Mouse (Mus musculus): ENCODE results near the gene Ece1.

The Ece1 gene

GRCm38 (mm10) chr4:137956260-137956659, 94.2 kb downstream of the Ece1 start:
- no peak for TF ChIP-seq GATA4 (IDR thresholded peaks at IDR 0.05; ENCODE audit: insufficient replicate concordance, low read length)

- TF ChIP-seq GATA4 (IDR thresholded peaks at IDR 0.05; ENCODE audit: insufficient replicate concordance, low read length) = no peak
Observed at GRCm38 (mm10) chr4:137959889-137960665, 98.0 kb downstream of the Ece1 start.

DNA sequence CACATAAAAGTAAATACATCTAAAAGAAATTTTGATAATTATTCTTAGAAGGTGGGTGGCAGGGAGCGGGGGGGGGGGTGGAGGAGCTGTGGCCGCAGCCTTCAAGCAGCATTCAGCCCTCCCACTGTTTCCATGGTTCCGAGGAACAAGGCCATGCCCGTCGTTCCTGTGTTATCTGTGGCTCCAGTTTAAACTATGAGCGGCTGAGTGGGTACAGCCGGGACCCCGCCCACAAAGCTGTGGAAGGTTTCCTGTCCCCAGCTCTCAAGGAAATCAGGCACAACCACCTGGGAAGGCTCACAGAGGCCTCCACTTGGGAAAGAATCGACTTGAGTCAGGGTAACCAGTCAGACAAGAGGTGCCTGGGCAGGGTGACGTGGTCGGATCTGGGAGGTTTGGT, 98.7 kb downstream of the Ece1 start:
- no peak for TF ChIP-seq GATA4 (IDR thresholded peaks at IDR 0.05; ENCODE audit: insufficient replicate concordance, low read length)

DNA sequence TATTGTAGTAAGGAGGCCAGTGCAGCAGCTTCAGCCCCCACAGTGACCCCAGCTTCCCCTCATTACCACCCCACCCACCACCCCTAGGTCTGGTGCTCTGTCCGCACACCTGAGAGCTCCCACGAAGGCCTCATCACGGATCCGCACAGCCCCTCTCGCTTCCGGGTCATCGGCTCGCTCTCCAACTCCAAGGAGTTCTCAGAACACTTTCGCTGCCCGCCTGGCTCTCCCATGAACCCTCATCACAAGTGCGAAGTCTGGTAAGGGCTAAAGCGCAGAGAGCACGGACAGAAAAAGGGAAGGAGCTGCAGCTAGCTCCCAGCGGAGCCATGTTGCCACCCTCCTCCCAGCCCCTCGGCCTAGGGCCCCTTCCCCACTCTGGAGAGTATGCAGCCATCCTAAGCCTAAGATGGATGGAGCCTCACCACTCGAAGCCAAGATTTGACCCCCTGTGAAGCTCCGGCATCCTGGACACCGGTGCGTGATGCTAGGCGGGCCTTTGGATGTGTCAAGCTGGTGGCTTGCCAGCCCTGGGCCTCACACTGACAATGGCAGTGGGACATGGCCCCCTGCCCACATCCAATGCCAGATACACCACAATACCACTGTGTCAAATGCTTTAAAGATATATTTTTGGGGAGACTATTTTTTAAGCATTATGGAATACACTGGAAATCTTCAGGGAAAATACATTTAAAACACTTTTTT, 100.8 kb downstream of the Ece1 start:
- TF ChIP-seq GATA4 (IDR thresholded peaks at IDR 0.05; ENCODE audit: insufficient replicate concordance, low read length) = no peak

GRCm38 (mm10) chr4:137963431-137963830, 101.4 kb downstream of the Ece1 start:
- no peak for TF ChIP-seq GATA4 (IDR thresholded peaks at IDR 0.05; ENCODE audit: insufficient replicate concordance, low read length)

DNA sequence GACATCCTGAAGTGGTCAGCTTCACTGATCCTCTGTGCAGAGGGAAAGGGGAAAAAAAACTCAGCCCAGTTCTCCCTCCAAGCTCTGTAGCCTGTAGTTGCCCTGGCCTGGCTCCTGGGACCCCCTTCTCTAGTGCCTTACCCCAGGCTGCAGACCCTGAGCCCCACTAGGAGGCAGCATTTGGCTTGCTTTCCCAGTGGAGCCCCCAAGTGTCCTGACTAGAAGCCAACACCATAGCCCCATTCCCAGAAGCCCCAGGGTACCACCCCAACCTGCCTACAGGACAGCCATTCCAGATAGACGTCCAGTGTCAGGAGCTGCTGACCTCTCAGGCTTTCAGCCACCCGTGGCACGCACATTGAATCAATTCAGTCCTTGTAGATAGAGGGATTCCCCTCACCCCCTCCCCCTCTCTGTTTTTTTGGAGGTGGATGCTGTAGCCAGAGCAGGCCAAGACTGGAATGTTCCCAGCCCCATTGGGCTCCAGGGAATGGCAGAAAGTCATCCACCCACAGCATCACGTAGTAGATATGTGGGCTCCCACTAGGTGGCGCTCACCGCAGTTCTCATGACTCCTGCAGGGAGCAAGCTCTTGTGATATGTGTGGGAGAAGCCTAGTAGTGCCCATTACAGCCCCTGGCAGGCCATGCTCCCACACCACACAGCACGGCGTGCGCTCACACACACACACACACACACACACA, 102.0 kb downstream of the Ece1 start:
- no peak for TF ChIP-seq GATA4 (IDR thresholded peaks at IDR 0.05; ENCODE audit: insufficient replicate concordance, low read length)

GRCm38 (mm10) chr4:137964585-137964930, 102.5 kb downstream of the Ece1 start:
- no peak for TF ChIP-seq GATA4 (IDR thresholded peaks at IDR 0.05; ENCODE audit: insufficient replicate concordance, low read length)

GRCm38 (mm10) chr4:137968203-137968602, 106.2 kb downstream of the Ece1 start:
- no peak for TF ChIP-seq GATA4 (IDR thresholded peaks at IDR 0.05; ENCODE audit: insufficient replicate concordance, low read length)

GRCm38 (mm10) chr4:137982869-137983268, 120.8 kb downstream of the Ece1 start:
- no peak for TF ChIP-seq GATA4 (IDR thresholded peaks at IDR 0.05; ENCODE audit: insufficient replicate concordance, low read length)

DNA sequence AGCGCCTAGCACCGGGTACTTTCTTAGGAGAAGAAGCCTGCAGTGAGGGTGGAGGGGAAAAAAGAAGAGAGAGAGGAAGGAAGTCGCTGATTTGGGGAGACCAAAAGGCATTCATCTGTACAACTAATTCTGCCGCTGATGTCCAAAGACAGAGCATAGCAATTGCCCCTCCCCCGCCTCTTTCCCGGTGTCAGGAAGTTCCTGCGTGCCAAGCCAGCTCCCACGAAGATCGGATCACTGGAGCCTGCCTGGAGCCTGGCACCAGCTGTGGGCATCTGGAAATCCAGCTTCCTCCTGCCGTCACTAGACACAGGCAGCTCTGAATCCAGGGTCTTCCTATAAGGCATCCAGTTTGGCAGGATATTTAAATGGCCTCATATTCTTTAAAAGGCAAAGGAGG, 122.2 kb downstream of the Ece1 start:
- no peak for TF ChIP-seq GATA4 (IDR thresholded peaks at IDR 0.05; ENCODE audit: insufficient replicate concordance, low read length)

DNA sequence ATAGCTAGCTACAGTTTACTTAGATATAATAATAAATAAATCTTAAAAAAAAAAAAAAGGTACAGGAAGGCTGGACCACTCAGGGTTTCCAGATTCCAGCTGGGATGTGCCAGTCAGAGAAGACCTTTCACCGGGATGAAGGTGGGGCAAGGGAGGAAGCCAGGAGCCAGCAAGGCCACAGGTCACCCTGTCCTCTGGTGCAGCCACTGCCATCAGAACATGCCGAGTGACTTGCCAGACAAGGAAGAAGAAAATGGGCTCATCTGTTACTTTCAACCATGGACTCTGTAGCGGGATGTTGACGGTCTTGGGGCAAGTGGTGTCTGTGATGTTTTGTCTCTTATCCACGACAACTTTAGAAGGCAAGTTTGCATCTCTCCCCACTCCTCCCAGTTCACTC, 122.7 kb downstream of the Ece1 start:
- no peak for TF ChIP-seq GATA4 (IDR thresholded peaks at IDR 0.05; ENCODE audit: insufficient replicate concordance, low read length)

DNA sequence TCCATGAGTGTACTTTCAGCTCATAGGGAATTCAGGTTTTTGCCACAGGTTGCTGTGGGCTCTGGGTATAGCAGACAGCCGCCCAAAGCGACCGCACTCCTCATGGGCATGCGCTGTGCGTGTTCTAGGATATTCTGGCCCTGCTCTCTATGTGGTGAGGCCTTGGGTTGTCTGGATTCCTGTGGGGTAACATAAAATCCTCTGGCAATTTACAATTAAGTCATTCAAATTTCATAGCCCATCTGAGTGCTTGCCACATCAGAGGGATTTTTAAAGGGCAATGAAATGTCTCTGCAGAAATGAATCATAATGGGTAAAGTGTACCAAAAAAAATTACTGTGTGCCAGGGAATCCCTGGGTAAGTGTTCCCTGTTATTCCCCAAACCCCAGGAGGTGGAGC, 127.4 kb downstream of the Ece1 start:
- TF ChIP-seq GATA4 (IDR thresholded peaks at IDR 0.05; ENCODE audit: insufficient replicate concordance, low read length) = no peak

DNA sequence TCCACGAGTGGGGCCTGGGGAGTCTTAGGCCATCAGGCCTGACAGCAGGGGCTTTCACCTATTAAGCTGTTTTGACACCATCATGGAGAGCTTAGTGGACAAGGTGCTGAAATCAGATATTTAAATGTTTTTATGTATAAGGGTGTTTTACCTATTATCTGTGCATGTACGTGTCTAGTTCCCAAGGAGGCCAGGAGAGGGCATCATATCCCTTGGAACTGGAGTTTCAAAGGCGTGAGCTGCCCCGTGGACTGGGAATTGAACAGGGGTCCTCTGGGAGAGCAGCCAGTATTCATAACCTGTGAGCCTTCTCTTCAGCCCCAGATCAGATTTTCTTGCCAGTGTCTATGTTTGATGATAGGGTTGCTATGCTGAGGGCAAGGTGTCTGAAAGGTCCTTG, 128.4 kb downstream of the Ece1 start:
- no peak for TF ChIP-seq GATA4 (IDR thresholded peaks at IDR 0.05; ENCODE audit: insufficient replicate concordance, low read length)

DNA sequence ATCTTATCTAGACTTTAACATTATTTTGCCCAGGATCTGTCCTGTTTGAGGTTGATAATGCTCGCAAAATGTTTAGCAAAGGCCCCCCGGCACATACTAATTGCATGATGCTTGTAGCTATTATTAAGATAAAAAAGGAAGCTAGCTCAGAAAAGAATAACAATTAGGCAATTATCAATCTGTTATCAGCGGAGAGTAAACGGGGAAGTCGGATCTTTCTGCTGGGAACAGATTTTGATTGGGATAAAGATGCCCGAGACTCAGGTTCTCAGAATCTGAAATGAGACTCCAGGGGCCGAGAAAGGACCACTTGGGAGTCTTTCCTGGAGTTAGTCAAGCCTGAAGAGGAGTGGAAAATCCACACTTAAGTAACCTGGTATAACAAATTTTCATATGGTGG, 129.2 kb downstream of the Ece1 start:
- TF ChIP-seq GATA4 (IDR thresholded peaks at IDR 0.05; ENCODE audit: insufficient replicate concordance, low read length) = no peak

GRCm38 (mm10) chr4:137992890-137993289, 130.9 kb downstream of the Ece1 start, which contains the start of gene Eif4g3:
Gene Eif4g3 (plus strand): TSS chr4:137993022.
- TF ChIP-seq GATA4 (IDR thresholded peaks at IDR 0.05; ENCODE audit: insufficient replicate concordance, low read length) = no peak

DNA sequence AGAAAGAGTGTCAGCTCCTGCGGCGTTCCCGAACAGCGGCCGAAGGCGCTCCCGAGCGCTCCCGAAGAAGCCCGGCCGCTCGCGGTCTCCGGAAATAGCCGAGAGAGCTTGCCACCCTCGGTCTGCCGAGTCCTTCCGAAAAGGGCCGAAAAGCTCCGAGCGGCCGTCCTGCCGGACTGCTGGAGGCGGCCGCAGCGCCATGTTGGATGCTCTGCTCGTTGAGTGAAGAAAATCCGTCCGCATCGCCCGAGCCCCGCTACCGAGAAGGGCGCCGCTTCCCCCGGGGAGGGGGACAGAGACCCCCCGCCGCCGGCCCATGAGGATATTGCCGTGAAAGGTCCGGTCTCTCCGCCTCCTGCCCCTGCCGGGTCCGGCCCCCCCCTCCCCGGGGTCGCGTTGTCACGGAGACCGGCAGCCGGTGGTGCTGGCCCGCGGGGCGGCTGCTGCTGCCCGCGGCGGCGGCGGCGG, 131.3 kb downstream of the Ece1 start:
- TF ChIP-seq GATA4 (IDR thresholded peaks at IDR 0.05; ENCODE audit: insufficient replicate concordance, low read length) = no peak

Measured in liver, adult (tissue).